24 mouse cellular contexts compared by ENCODE assay signal in the genomic region with DNA sequence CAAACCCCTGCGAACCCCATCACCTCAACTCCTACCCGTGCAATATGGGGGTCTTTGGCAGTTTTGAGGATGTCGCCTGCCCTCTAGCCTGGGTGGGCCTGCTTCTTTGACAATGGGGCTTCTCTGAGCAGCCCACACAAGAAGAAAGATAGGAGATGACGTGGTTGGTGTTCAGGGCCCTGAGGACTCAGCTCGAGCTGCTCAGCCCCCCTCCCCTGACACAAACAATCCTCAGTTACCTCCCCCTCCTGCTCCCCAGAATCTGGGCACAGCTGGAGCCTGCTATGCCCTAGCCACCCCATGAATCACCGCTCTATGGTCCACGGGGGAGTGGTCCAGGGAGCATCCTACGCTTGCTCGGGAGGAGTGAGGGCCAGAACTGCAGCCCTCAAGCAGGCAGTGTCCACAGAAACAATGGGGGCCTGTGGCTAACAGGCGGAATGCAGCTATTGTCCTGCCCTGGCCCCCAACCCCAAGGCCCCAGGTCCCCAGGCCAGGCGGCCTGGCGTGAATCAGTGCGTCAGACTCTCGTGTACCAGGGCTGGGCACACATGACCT. TPM values are rescaled to one million over a fixed set of nuclear protein-coding genes. Genes with fewer than 3 reads are reported as not detected.
A peak's percentile ranks its signal among the peaks of the same experiment; 100 is the strongest.
DNase-seq lines count a peak whose midpoint lies in the region; ATAC-seq and TF ChIP-seq lines count a peak whose summit lies in the region.
"Had no signal": no experiment of that assay in that cellular context is flagged by ENCODE, and none has a peak within 500 bp of the region (broad histone marks: within the 10 kb centered on the region; RNA-seq: fewer than 3 reads in every experiment).

No protein-coding gene starts in this region.

- H3K27me3 ChIP-seq in kidney, embryonic 15.5 days: peaks cover 94% of the 10 kb centered on the region
- H3K27me3 ChIP-seq in kidney, embryonic 14.5 days (ENCODE audit: control insufficient read depth, insufficient read depth, low read length): peaks cover 50% of the 10 kb centered on the region
- H3K27me3 ChIP-seq in testis, adult 2 months (ENCODE audit: control insufficient read depth, insufficient read depth, low read length): no peaks in the 10 kb centered on the region

- H3K27ac ChIP-seq in kidney, embryonic 15.5 days: no peak overlapping the region
- H3K27ac ChIP-seq in kidney, embryonic 14.5 days (ENCODE audit: low read depth, low read length): no peak overlapping the region
- no peak overlapping the region for H3K27ac ChIP-seq in testis, adult 2 months (ENCODE audit: control insufficient read depth, insufficient read depth, low read depth, low read length)
- H3K27ac ChIP-seq: gastrocnemius, adult 2 months; heart, embryonic 15.5 days; hindbrain, embryonic 15.5 days had no signal

- peaks cover 12% of the 10 kb centered on the region for H3K4me1 ChIP-seq in kidney, embryonic 15.5 days
- peaks cover 7% of the 10 kb centered on the region for H3K4me1 ChIP-seq in kidney, embryonic 14.5 days (ENCODE audit: control insufficient read depth, insufficient read depth, low read length)
- H3K4me1 ChIP-seq in testis, adult 2 months (ENCODE audit: control insufficient read depth, insufficient read depth, low read length): peaks cover 9% of the 10 kb centered on the region

- peak; percentile 22 for DNase-seq in cerebellum, adult 11-12 months
- no peak for DNase-seq in cerebellum, adult 11 months
- DNase-seq in testis, postnatal 10 days (ENCODE audit: low spot score): no peak
- DNase-seq in adrenal gland, postnatal 10 days: no peak
- no peak for DNase-seq in right cerebral cortex, adult 2 months (ENCODE audit: low spot score in 2 of 2)
- DNase-seq: adrenal gland, postnatal 25 days; cerebellum, postnatal 25 days; gastrocnemius, adult 2 months; heart, adult 11 months; kidney, adult 18-20 months; kidney, postnatal 36 days; lung, postnatal 14 days; right cerebral cortex, postnatal 25 days had no signal

- no peak for TF ChIP-seq CTCF in testis, adult 2 months (IDR thresholded peaks at IDR 0.05; ENCODE audit: control insufficient read depth, insufficient read depth, insufficient replicate concordance, low read depth, low read length)

- ATAC-seq in kidney, embryonic 15.5 days (replicated peaks; ENCODE audit: low FRiP score): 0 out of 2 replicates have a peak, but pooled peaks have one; percentile 17
- no peak for ATAC-seq in kidney, embryonic 14.5 days (ENCODE audit: low FRiP score, low TSS enrichment)

- no peaks in the 10 kb centered on the region for H3K36me3 ChIP-seq in kidney, embryonic 15.5 days
- no peaks in the 10 kb centered on the region for H3K36me3 ChIP-seq in kidney, embryonic 14.5 days (ENCODE audit: control insufficient read depth, insufficient read depth, low read length)
- no peaks in the 10 kb centered on the region for H3K36me3 ChIP-seq in testis, adult 2 months (ENCODE audit: control insufficient read depth, insufficient read depth, low read length)
- H3K36me3 ChIP-seq: heart, embryonic 15.5 days; hindbrain, embryonic 15.5 days had no signal

- H3K9me3 ChIP-seq in kidney, embryonic 15.5 days (replicated peaks): no peaks in the 10 kb centered on the region
- H3K9me3 ChIP-seq in kidney, embryonic 14.5 days (ENCODE audit: control insufficient read depth, low read length): no peaks in the 10 kb centered on the region
- H3K9me3 ChIP-seq: heart, embryonic 15.5 days; hindbrain, embryonic 15.5 days had no signal

- no peak overlapping the region for H3K4me2 ChIP-seq in kidney, embryonic 15.5 days
- no peak overlapping the region for H3K4me2 ChIP-seq in kidney, embryonic 14.5 days (replicated peaks; ENCODE audit: low read depth, low read length)
- H3K4me2 ChIP-seq: heart, embryonic 15.5 days; hindbrain, embryonic 15.5 days had no signal

- no peak overlapping the region for H3K9ac ChIP-seq in kidney, embryonic 15.5 days
- H3K9ac ChIP-seq in kidney, embryonic 14.5 days (ENCODE audit: low read depth, low read length): no peak overlapping the region
- H3K9ac ChIP-seq: heart, embryonic 15.5 days; hindbrain, embryonic 15.5 days had no signal

- no peak overlapping the region for H3K4me3 ChIP-seq in kidney, embryonic 15.5 days (replicated peaks)
- H3K4me3 ChIP-seq in kidney, embryonic 14.5 days (ENCODE audit: low read length): no peak overlapping the region
- peak overlapping the region; percentile 57 for H3K4me3 ChIP-seq in testis, adult 2 months (ENCODE audit: control insufficient read depth, low read depth, low read length)
- H3K4me3 ChIP-seq: gastrocnemius, adult 2 months; heart, embryonic 15.5 days; hindbrain, embryonic 15.5 days had no signal

- 26% methylated on average over 14 of the region's 14 CpGs for WGBS in kidney, embryonic 15.5 days
- 32% methylated on average over 14 of the region's 14 CpGs for WGBS in kidney, embryonic 14.5 days

- no peak for TF ChIP-seq POLR2A in testis, adult 2 months (IDR thresholded peaks at IDR 0.05; ENCODE audit: control insufficient read depth, low read depth, low read length)

RNA-seq across cellular contexts. Expression of gene Pou3f1, which starts 10.9 kb away (rescaled TPM):
- 0.62 and 0.69 TPM in 2 replicates for polyA plus RNA-seq in kidney, embryonic 15.5 days (2015; fragmentation: Nextera tagmentation; extraction: Ambion mirVana)
- 1.6 and 1.7 TPM in 2 replicates for polyA plus RNA-seq in kidney, embryonic 14.5 days (2014; fragmentation: Nextera tagmentation; extraction: Ambion mirVana)
- 0.22 and 0.32 TPM in 2 replicates for polyA plus RNA-seq in testis, adult 2 months (2012; rRNA removed)
- under 1 TPM; 0.24 to 0.27 TPM for total RNA-seq in adrenal gland, postnatal 10 days (2021)
- total RNA-seq: adrenal gland, postnatal 25 days; CH12.LX had no signal
- polyA plus RNA-seq: liver, embryonic 16.5 days had no signal

RNA-seq across cellular contexts. Expression of gene Utp11, which starts 25.8 kb away (rescaled TPM):
- 78.5 and 81.9 TPM in 2 replicates for polyA plus RNA-seq in kidney, embryonic 15.5 days (2015; fragmentation: Nextera tagmentation; extraction: Ambion mirVana)
- 67.9 and 93.7 TPM in 2 replicates for polyA plus RNA-seq in kidney, embryonic 14.5 days (2014; fragmentation: Nextera tagmentation; extraction: Ambion mirVana)
- 4.3 and 4.8 TPM in 2 replicates for polyA plus RNA-seq in testis, adult 2 months (2012; rRNA removed)
- 10 to 100 TPM; 29.4 to 29.9 TPM for total RNA-seq in adrenal gland, postnatal 10 days (2021)

RNA-seq across cellular contexts. Expression of gene Fhl3, which starts 32.9 kb away (rescaled TPM):
- 8.4 and 12.4 TPM in 2 replicates for polyA plus RNA-seq in kidney, embryonic 15.5 days (2015; fragmentation: Nextera tagmentation; extraction: Ambion mirVana)
- polyA plus RNA-seq in kidney, embryonic 14.5 days (2014; fragmentation: Nextera tagmentation; extraction: Ambion mirVana): 9.5 and 9.7 TPM in 2 replicates
- 1.2 and 1.6 TPM in 2 replicates for polyA plus RNA-seq in testis, adult 2 months (2012; rRNA removed)
- 10 to 100 TPM in 1 of 2 experiments, 1 to 10 TPM in 1; 9.5 to 15.8 TPM for total RNA-seq in adrenal gland, postnatal 10 days (2021)

RNA-seq across cellular contexts. Expression of gene Sf3a3, which starts 47.0 kb away (rescaled TPM):
- 171 and 175 TPM in 2 replicates for polyA plus RNA-seq in kidney, embryonic 15.5 days (2015; fragmentation: Nextera tagmentation; extraction: Ambion mirVana)
- 177 and 183 TPM in 2 replicates for polyA plus RNA-seq in kidney, embryonic 14.5 days (2014; fragmentation: Nextera tagmentation; extraction: Ambion mirVana)
- polyA plus RNA-seq in testis, adult 2 months (2012; rRNA removed): 24.2 and 24.7 TPM in 2 replicates
- 10 to 100 TPM; 39.2 to 40.3 TPM for total RNA-seq in adrenal gland, postnatal 10 days (2021)

RNA-seq across cellular contexts. Expression of gene 3100002H09Rik, which starts 57.0 kb away (rescaled TPM):
- not detected in 2 replicates for polyA plus RNA-seq in kidney, embryonic 15.5 days (2015; fragmentation: Nextera tagmentation; extraction: Ambion mirVana)
- polyA plus RNA-seq in kidney, embryonic 14.5 days (2014; fragmentation: Nextera tagmentation; extraction: Ambion mirVana): not detected in 2 replicates
- not detected in 2 replicates for polyA plus RNA-seq in testis, adult 2 months (2012; rRNA removed)
- not detected for total RNA-seq in adrenal gland, postnatal 10 days (2021)
- total RNA-seq: adrenal gland, postnatal 25 days; CH12.LX; gastrocnemius, adult 2 months; megakaryocyte-erythroid progenitor cell, adult 5-6 weeks had no signal
- polyA plus RNA-seq: embryonic facial prominence, embryonic 11.5 days; limb, embryonic 14.5 days; liver, embryonic 16.5 days; thymus, postnatal 0 days had no signal

Comparison
In these comparisons a context has a peak if more than half of its experiments do, and no peak if none do; other contexts are left out.
1. RNA of gene Utp11, which starts 25.8 kb away (polyA plus RNA-seq): 78.5 to 81.9 TPM in kidney, embryonic 15.5 days and 67.9 to 93.7 TPM in kidney, embryonic 14.5 days; 4.3 to 4.8 TPM in testis, adult 2 months; every median in the first group is over 10 times any median in the second.